In genomic region chr3:101506179-101506578, GRCm38 (mm10) we compare ENCODE assay signal across 8 mouse cellular contexts.
A peak's percentile ranks its signal among the peaks of the same experiment; 100 is the strongest.
DNase-seq lines count a peak whose midpoint lies in the region; ATAC-seq and TF ChIP-seq lines count a peak whose summit lies in the region.

No protein-coding gene starts in this region.

- peak; percentile 92 for DNase-seq in adrenal gland, postnatal 25 days
- DNase-seq in embryonic facial prominence, embryonic 10.5 days (ENCODE audit: low spot score) = peak; percentile 91
- DNase-seq in left cerebral cortex, postnatal 36 days (ENCODE audit: low spot score in 2 of 2) = peak; percentile 70 to 75
- DNase-seq in midbrain, embryonic 11.5 days (ENCODE audit: low spot score, missing footprints) = peak; percentile 98

- peak overlapping the region; percentile 78 for H3K27ac ChIP-seq in embryonic facial prominence, embryonic 10.5 days (replicated peaks)
- H3K27ac ChIP-seq in intestine, postnatal 0 days (ENCODE audit: low read depth, low read length) = peak overlapping the region; percentile 54; the same call in 1 of the 2 replicates
- 0 out of 2 replicates have a peak overlapping the region, but pooled peaks have one; percentile 14 for H3K27ac ChIP-seq in midbrain, embryonic 11.5 days (ENCODE audit: low read depth, low read length)
- H3K27ac ChIP-seq in small intestine, adult 2 months (ENCODE audit: insufficient read depth, low read depth, low read length) = peak overlapping the region; percentile 96

- ATAC-seq in granulocyte monocyte progenitor cell, adult 5-6 weeks (replicated peaks; ENCODE audit: poor library complexity, severe bottlenecking) = peak; percentile 90
- peak; percentile 76 for ATAC-seq in intestine, postnatal 0 days
- peak; percentile 93 for ATAC-seq in midbrain, embryonic 11.5 days (ENCODE audit: low FRiP score)
- ATAC-seq in inflammation-experienced regulatory T-cells, adult 6 months = no peak

- intact Hi-C loops in left cerebral cortex, postnatal 36 days (cut with DNase I) = loop anchor here (1.0 to 5.0 kb wide), 4 partner anchors 56 to 306 kb away; partner anchors contain the start of gene Atp1a1

- peaks cover 32% of the 10 kb centered on the region for H3K27me3 ChIP-seq in embryonic facial prominence, embryonic 10.5 days (replicated peaks; ENCODE audit: low read depth, poor library complexity, severe bottlenecking)
- no peaks in the 10 kb centered on the region for H3K27me3 ChIP-seq in intestine, postnatal 0 days (replicated peaks; ENCODE audit: control insufficient read depth, insufficient read depth, low read length)
- no peaks in the 10 kb centered on the region for H3K27me3 ChIP-seq in midbrain, embryonic 11.5 days (ENCODE audit: control insufficient read depth, insufficient read depth, low read length)
- no peaks in the 10 kb centered on the region for H3K27me3 ChIP-seq in small intestine, adult 2 months (ENCODE audit: control insufficient read depth, insufficient read depth, low read length)

- no peak overlapping the region for H3K4me2 ChIP-seq in intestine, postnatal 0 days (replicated peaks; ENCODE audit: low read depth)
- no peak overlapping the region for H3K4me2 ChIP-seq in midbrain, embryonic 11.5 days

- no peak overlapping the region for H3K4me3 ChIP-seq in embryonic facial prominence, embryonic 10.5 days
- H3K4me3 ChIP-seq in intestine, postnatal 0 days (ENCODE audit: low read depth, low read length) = no peak overlapping the region
- H3K4me3 ChIP-seq in midbrain, embryonic 11.5 days (ENCODE audit: low read depth, low read length) = no peak overlapping the region
- H3K4me3 ChIP-seq in small intestine, adult 2 months (ENCODE audit: low read depth, low read length) = peak overlapping the region; percentile 11; the same call in 1 of the 2 replicates

- H3K36me3 ChIP-seq in embryonic facial prominence, embryonic 10.5 days (replicated peaks) = no peaks in the 10 kb centered on the region
- no peaks in the 10 kb centered on the region for H3K36me3 ChIP-seq in intestine, postnatal 0 days (ENCODE audit: control insufficient read depth, insufficient read depth)
- no peaks in the 10 kb centered on the region for H3K36me3 ChIP-seq in midbrain, embryonic 11.5 days (ENCODE audit: control insufficient read depth, insufficient read depth, low read length)
- no peaks in the 10 kb centered on the region for H3K36me3 ChIP-seq in small intestine, adult 2 months (ENCODE audit: control insufficient read depth, insufficient read depth, low read length)

- peak; percentile 91 for TF ChIP-seq CTCF in intestine, postnatal 0 days (IDR thresholded peaks at IDR 0.05; ENCODE audit: low read depth)
- peak; percentile 72 for TF ChIP-seq CTCF in small intestine, adult 2 months (IDR thresholded peaks at IDR 0.05; ENCODE audit: extremely low read depth, insufficient read length, insufficient replicate concordance, low read depth, low read length)

- H3K9ac ChIP-seq in intestine, postnatal 0 days (ENCODE audit: low read depth, low read length) = no peak overlapping the region
- H3K9ac ChIP-seq in midbrain, embryonic 11.5 days (ENCODE audit: low read length) = peak overlapping the region; percentile 45

- H3K9me3 ChIP-seq in embryonic facial prominence, embryonic 10.5 days = no peaks in the 10 kb centered on the region
- H3K9me3 ChIP-seq in intestine, postnatal 0 days (ENCODE audit: control insufficient read depth) = no peaks in the 10 kb centered on the region
- no peaks in the 10 kb centered on the region for H3K9me3 ChIP-seq in midbrain, embryonic 11.5 days (ENCODE audit: control insufficient read depth, low read length)

- peaks cover 42% of the 10 kb centered on the region for H3K4me1 ChIP-seq in embryonic facial prominence, embryonic 10.5 days
- peaks cover 9% of the 10 kb centered on the region; the same call in 1 of the 2 replicates for H3K4me1 ChIP-seq in intestine, postnatal 0 days (replicated peaks; ENCODE audit: control insufficient read depth, insufficient read depth, low read length)
- H3K4me1 ChIP-seq in midbrain, embryonic 11.5 days (ENCODE audit: control insufficient read depth, insufficient read depth, low read length) = peaks cover 3% of the 10 kb centered on the region
- H3K4me1 ChIP-seq in small intestine, adult 2 months (ENCODE audit: control insufficient read depth, insufficient read depth, insufficient read length, low read length) = peaks cover 31% of the 10 kb centered on the region; the same call in 1 of the 2 replicates

- peak; percentile 20; the same call in 1 of the 2 replicates for TF ChIP-seq POLR2A in small intestine, adult 2 months (IDR thresholded peaks at IDR 0.05; ENCODE audit: low read depth, low read length)

- WGBS in embryonic facial prominence, embryonic 10.5 days = 17% methylated on average over 5 of the region's 5 CpGs
- 32% methylated on average over 5 of the region's 5 CpGs for WGBS in intestine, postnatal 0 days
- 21% methylated on average over 5 of the region's 5 CpGs for WGBS in midbrain, embryonic 11.5 days
- 25% methylated on average over 5 of the region's 5 CpGs for WGBS in small intestine, adult 2 months

Comparison
In these comparisons a context has a peak if more than half of its experiments do, and no peak if none do; other contexts are left out.
1. H3K27ac ChIP-seq: peak in every context shown above with its lines; median percentile 96 in small intestine, adult 2 months; 78 in embryonic facial prominence, embryonic 10.5 days; 54 in intestine, postnatal 0 days; 14 in midbrain, embryonic 11.5 days.